Mouse (Mus musculus): ENCODE data around the gene Eif2d. TPM values are rescaled to one million over a fixed set of nuclear protein-coding genes. Genes with fewer than 3 reads are reported as not detected.

Gene Eif2d
- polyA plus RNA-seq, 1 experiment from 2014 or later: 53.6 TPM

GRCm38 (mm10) chr1:131178083-131178482 is 25.1 kb downstream of the Eif2d start:
- ATAC-seq (replicated peaks): no peak
- H3K36me3 ChIP-seq (replicated peaks): peaks cover 20% of the 10 kb centered on the region
- WGBS: 92% methylated on average over 5 of the region's 5 CpGs

GRCm38 (mm10) chr1:131180386-131180785 is 27.4 kb downstream of the Eif2d start:
- 96% methylated on average over 7 of the region's 7 CpGs for WGBS
- Histone ChIP-seq H3K9ac (no peak overlapping the region), H3K27ac (no peak overlapping the region), H3K36me3 (replicated peaks) (peaks cover 10% of the 10 kb centered on the region; the same call in 1 of the 2 replicates), H3K27me3 (replicated peaks) (no peaks in the 10 kb centered on the region), H3K4me1 (no peaks in the 10 kb centered on the region), H3K4me3 (no peak overlapping the region), H3K4me2 (no peak overlapping the region), H3K9me3 (no peaks in the 10 kb centered on the region)
- no peak for ATAC-seq (replicated peaks)

More at GRCm38 (mm10) chr1:131178083-131178482, 25.1 kb downstream of the Eif2d start:
- no peak overlapping the region for H3K4me3 ChIP-seq
- no peaks in the 10 kb centered on the region for H3K4me1 ChIP-seq
- no peak overlapping the region for H3K9ac ChIP-seq
- no peak overlapping the region for H3K27ac ChIP-seq
- no peaks in the 10 kb centered on the region for H3K27me3 ChIP-seq (replicated peaks)
- H3K9me3 ChIP-seq: no peaks in the 10 kb centered on the region
- no peak overlapping the region for H3K4me2 ChIP-seq

GRCm38 (mm10) chr1:131181642-131182527 is 28.9 kb downstream of the Eif2d start:
- Histone ChIP-seq H3K4me2 (no peak overlapping the region), H3K27me3 (replicated peaks) (no peaks in the 10 kb centered on the region), H3K4me3 (no peak overlapping the region), H3K9ac (no peak overlapping the region), H3K9me3 (no peaks in the 10 kb centered on the region), H3K27ac (no peak overlapping the region), H3K4me1 (no peaks in the 10 kb centered on the region), H3K36me3 (replicated peaks) (0 out of 2 replicates have a peak, but pooled peaks cover 3% of the 10 kb centered on the region)
- WGBS: 62% methylated on average over 9 of the region's 9 CpGs
- ATAC-seq (replicated peaks): peak; percentile 76

GRCm38 (mm10) chr1:131183201-131183600 is 30.2 kb downstream of the Eif2d start:
- Histone ChIP-seq H3K36me3 (replicated peaks) (0 out of 2 replicates have a peak, but pooled peaks cover 3% of the 10 kb centered on the region), H3K9me3 (no peaks in the 10 kb centered on the region), H3K27ac (no peak overlapping the region), H3K4me1 (no peaks in the 10 kb centered on the region), H3K4me3 (no peak overlapping the region), H3K27me3 (replicated peaks) (no peaks in the 10 kb centered on the region), H3K4me2 (no peak overlapping the region), H3K9ac (no peak overlapping the region)
- ATAC-seq (replicated peaks): no peak
- WGBS: 94% methylated on average over 7 of the region's 7 CpGs

DNA sequence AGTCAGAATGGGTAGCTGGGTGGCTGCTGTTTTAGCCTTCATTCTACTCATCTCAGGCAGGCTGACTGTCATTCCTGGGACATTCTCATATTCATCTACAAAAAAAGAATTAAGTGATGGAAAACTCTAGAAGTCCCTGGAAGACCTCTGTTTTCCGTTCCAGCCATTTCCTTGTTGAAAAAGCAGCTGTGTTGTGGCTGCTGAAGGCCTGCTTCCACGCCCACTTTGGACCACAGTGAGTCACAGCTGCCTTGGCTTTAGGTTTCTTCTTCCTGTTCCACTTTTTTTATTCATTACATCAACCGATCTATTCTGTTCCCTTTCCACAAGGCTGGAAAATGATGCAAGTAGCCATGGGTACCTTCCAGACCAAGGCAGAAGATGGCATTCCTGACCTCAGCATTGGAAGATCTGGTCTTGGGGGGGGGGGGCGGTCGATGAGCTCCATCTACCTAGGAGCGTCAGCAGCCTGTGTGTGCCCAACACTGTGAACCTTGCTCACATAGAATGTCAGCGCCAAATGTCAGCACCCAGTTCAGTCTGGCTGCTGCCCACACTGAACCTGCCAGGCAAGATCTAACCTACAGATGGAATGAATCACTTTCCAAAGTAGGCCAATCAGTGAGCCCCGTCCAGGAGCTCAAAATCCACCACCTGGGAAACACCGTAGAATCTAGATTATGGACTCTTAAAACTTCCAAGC is 31.4 kb downstream of the Eif2d start:
- Histone ChIP-seq H3K27me3 (replicated peaks) (no peaks in the 10 kb centered on the region), H3K4me2 (no peak overlapping the region), H3K9ac (no peak overlapping the region), H3K27ac (no peak overlapping the region), H3K4me1 (no peaks in the 10 kb centered on the region), H3K9me3 (no peaks in the 10 kb centered on the region), H3K36me3 (replicated peaks) (0 out of 2 replicates have a peak, but pooled peaks cover 2% of the 10 kb centered on the region), H3K4me3 (no peak overlapping the region)
- ATAC-seq (replicated peaks): no peak
- 91% methylated on average over 9 of the region's 9 CpGs for WGBS

GRCm38 (mm10) chr1:131184956-131185660 is 32.1 kb downstream of the Eif2d start:
- no peaks in the 10 kb centered on the region for H3K9me3 ChIP-seq
- H3K27me3 ChIP-seq (replicated peaks): no peaks in the 10 kb centered on the region
- no peak for ATAC-seq (replicated peaks)
- WGBS: 78% methylated on average over 8 of the region's 8 CpGs
- H3K4me2 ChIP-seq: no peak overlapping the region
- no peaks in the 10 kb centered on the region for H3K36me3 ChIP-seq (replicated peaks)
- H3K4me1 ChIP-seq: no peaks in the 10 kb centered on the region
- H3K9ac ChIP-seq: no peak overlapping the region
- H3K4me3 ChIP-seq: no peak overlapping the region
- no peak overlapping the region for H3K27ac ChIP-seq

DNA sequence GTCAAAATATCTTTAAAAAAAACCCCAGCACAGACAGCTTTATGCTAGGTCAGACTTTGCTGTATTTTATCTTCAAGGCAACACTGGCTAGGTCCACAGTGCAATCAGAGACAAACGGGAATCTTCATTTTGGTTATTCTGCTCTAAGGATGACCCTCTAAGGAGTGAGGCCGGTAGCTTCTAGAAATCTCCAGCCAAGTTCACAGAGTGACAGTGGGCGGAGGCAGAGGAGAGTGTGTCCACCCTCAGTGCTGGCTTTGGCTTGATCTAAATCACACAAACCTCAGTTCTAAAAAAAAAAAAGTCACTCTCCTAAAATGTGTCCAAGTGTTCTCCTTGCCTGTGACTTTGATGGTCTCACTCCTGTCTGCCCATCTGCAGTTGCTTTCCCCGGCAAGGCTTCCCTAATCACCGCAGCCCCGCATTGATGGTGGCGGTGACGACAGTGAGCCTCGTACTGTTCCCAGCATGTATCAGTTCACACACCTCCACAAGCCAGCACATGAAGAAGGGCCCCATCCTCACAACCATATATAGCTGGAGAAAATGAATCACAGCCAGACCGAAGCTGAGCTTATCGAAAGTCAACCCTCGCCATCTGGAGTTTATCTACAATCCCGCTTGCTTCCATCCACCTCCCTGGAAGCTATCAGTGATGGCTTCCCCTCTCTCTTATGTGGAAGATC is 33.0 kb downstream of the Eif2d start:
- no peaks in the 10 kb centered on the region for H3K27me3 ChIP-seq (replicated peaks)
- no peak for ATAC-seq (replicated peaks)
- no peak overlapping the region for H3K4me3 ChIP-seq
- no peak overlapping the region for H3K4me2 ChIP-seq
- H3K36me3 ChIP-seq (replicated peaks): no peaks in the 10 kb centered on the region
- H3K4me1 ChIP-seq: no peaks in the 10 kb centered on the region
- no peaks in the 10 kb centered on the region for H3K9me3 ChIP-seq
- 92% methylated on average over 13 of the region's 13 CpGs for WGBS
- H3K9ac ChIP-seq: no peak overlapping the region
- H3K27ac ChIP-seq: no peak overlapping the region

DNA sequence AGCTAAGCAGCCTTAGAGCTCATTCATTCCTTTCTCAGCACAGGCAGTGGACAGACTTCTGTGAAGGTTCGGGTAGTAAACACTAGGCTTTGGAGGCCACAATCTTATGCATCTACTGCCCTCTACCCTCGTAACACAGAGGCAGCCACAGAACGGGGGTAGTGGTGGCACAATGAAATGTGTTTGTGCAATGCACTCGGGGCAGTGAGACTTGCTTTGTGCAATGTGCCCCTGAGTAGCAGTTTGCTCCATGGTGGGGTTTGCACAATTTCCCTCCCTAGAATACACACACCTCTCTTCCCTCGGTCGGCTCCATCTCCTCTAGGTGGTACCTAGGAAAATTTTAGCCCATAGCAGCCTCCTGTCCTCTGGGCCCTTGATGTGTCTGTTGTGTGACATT is 34.0 kb downstream of the Eif2d start:
- WGBS: 82% methylated on average over 6 of the region's 6 CpGs
- no peak overlapping the region for H3K9ac ChIP-seq
- H3K4me2 ChIP-seq: no peak overlapping the region
- ATAC-seq (replicated peaks): no peak
- no peaks in the 10 kb centered on the region for H3K36me3 ChIP-seq (replicated peaks)
- H3K4me3 ChIP-seq: no peak overlapping the region
- H3K9me3 ChIP-seq: no peaks in the 10 kb centered on the region
- H3K4me1 ChIP-seq: no peaks in the 10 kb centered on the region
- H3K27me3 ChIP-seq (replicated peaks): no peaks in the 10 kb centered on the region
- no peak overlapping the region for H3K27ac ChIP-seq

DNA sequence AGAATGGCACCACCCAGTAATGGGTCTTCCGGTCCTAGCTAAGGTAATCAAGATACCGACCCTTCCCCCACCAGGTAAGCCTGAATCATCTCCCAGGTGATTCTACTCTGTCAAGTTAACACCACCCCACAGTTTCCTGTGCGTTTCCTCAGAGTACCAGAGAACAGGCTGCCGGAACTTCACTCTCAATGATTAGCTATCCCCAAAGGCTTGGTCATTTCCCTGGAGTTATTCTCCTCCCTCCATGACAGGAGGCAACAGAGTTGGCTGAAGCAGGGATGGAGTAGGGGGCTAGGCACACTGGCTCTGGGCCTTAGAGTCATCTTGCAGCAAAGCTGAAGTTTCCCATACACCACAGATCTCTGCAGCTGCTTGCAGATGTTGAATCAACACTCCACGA is 34.9 kb downstream of the Eif2d start:
- 90% methylated on average over 5 of the region's 5 CpGs for WGBS
- no peaks in the 10 kb centered on the region for H3K9me3 ChIP-seq
- no peak for ATAC-seq (replicated peaks)

GRCm38 (mm10) chr1:131188655-131189054 is 35.7 kb downstream of the Eif2d start:
- no peaks in the 10 kb centered on the region for H3K9me3 ChIP-seq
- no peak overlapping the region for H3K4me2 ChIP-seq
- no peaks in the 10 kb centered on the region for H3K27me3 ChIP-seq (replicated peaks)
- H3K4me1 ChIP-seq: no peaks in the 10 kb centered on the region
- H3K9ac ChIP-seq: no peak overlapping the region
- ATAC-seq (replicated peaks): no peak
- H3K27ac ChIP-seq: no peak overlapping the region
- WGBS: 92% methylated on average over 5 of the region's 5 CpGs
- H3K36me3 ChIP-seq (replicated peaks): no peaks in the 10 kb centered on the region
- H3K4me3 ChIP-seq: no peak overlapping the region

More for the DNA sequence above, 34.9 kb downstream of the Eif2d start:
- no peak overlapping the region for H3K4me3 ChIP-seq
- H3K9ac ChIP-seq: no peak overlapping the region
- H3K27me3 ChIP-seq (replicated peaks): no peaks in the 10 kb centered on the region
- H3K4me1 ChIP-seq: no peaks in the 10 kb centered on the region
- H3K27ac ChIP-seq: no peak overlapping the region
- no peaks in the 10 kb centered on the region for H3K36me3 ChIP-seq (replicated peaks)
- H3K4me2 ChIP-seq: no peak overlapping the region

DNA sequence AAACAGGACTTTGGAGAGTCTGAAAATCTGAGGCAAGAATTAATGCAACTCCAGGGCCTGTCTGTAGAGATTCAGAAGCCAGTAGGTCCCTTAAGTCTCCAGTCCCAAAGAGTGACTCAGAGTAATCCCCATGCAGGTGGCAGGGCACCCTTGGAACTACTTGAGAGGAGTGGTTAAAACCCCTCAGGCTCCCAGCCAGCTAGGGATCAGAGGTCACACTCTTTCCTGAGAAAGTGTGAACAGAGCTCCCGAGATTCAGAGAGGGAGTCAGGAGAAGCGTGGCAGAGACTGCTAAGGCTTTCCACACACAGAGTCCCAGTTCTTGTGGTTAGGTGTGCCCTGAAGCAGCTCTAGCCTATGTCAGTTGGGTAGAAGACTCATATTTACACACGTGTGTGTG is 40.8 kb downstream of the Eif2d start:
- Histone ChIP-seq H3K9me3 (no peaks in the 10 kb centered on the region), H3K9ac (no peak overlapping the region), H3K27ac (no peak overlapping the region), H3K27me3 (replicated peaks) (no peaks in the 10 kb centered on the region), H3K4me1 (no peaks in the 10 kb centered on the region), H3K36me3 (replicated peaks) (no peaks in the 10 kb centered on the region), H3K4me3 (no peak overlapping the region), H3K4me2 (no peak overlapping the region)
- no peak for ATAC-seq (replicated peaks)
- WGBS: 66% methylated on average over 3 of the region's 3 CpGs

DNA sequence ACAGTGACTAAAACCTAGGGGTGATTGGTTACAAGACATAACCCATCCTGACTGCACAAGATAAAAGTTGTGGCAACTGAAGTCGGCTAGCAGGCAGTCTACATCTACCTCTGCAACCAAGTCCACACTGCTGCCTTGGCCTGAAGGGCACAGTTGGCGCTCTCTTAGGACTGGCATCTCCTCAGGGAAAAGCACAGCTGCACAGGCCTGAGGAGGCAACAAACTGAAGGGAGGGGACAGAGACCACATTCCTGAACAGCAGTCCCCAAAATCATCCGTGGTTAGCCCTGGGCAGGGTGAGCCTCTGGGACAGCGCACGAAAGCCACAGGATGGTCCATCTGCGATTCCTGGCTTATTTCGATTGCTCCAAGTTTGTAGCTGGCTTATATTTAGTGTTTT is 42.7 kb downstream of the Eif2d start:
- no peak overlapping the region for H3K27ac ChIP-seq
- H3K27me3 ChIP-seq (replicated peaks): no peaks in the 10 kb centered on the region
- 86% methylated on average over 7 of the region's 7 CpGs for WGBS
- no peaks in the 10 kb centered on the region for H3K36me3 ChIP-seq (replicated peaks)
- H3K9ac ChIP-seq: no peak overlapping the region
- H3K4me2 ChIP-seq: no peak overlapping the region
- H3K9me3 ChIP-seq: no peaks in the 10 kb centered on the region
- H3K4me3 ChIP-seq: no peak overlapping the region
- no peak for ATAC-seq (replicated peaks)
- no peaks in the 10 kb centered on the region for H3K4me1 ChIP-seq
